Mouse (Mus musculus): ENCODE data around the gene Ppp4r4. TPM values are rescaled to one million over a fixed set of nuclear protein-coding genes. Genes with fewer than 3 reads are reported as not detected.
"Not testable (repeated sequence)": the region's sequence is repeated elsewhere in the genome, so short reads cannot be mapped to it uniquely, and the experiment has no call there.

Ppp4r4 gene
- 1.8 and 2.0 TPM in 2 replicates for polyA plus RNA-seq (2015; fragmentation: Nextera tagmentation; extraction: Ambion mirVana)

DNA sequence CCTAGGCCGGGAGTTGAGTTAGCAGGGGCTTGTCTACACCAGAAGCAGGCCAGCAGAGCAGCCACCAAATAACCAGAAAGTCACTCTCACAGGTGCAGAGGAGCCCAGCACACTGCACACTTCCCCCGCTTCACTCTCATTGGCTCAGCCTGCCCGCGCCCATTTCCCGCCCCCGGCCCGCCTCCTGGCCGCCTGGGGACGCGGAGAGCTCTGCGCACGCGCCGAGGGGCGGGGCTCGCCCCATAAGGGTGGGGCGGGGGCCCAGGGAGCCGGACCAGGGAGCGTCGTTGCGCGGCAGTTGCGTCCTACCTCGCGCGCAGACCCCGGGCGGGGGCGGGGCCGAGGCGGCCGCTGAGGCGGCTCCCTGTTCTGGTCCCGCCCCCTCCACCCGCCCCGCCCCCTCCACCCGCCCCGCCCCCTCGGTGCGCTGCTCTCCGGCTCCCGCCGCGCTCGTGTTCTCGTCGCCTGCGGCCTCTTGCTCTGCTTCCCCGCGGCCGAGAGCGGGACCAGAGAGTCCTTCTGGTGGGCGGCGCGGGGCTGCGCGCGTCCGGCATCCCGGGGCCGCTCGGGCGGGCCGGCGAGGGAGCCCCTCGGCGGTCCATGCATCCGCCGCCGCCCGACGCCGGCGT lies at the start of gene Ppp4r4:
Gene Ppp4r4, plus strand, starts transcription at position 264 of the 629 bp plus-strand sequence.
- Histone ChIP-seq H3K4me1 (replicated peaks) (peaks cover 7% of the 10 kb centered on the region), H3K9me3 (no peaks in the 10 kb centered on the region), H3K36me3 (no peaks in the 10 kb centered on the region), H3K27me3 (0 out of 2 replicates have a peak, but pooled peaks cover 4% of the 10 kb centered on the region), H3K4me2 (peak within 1 kb of the TSS; percentile 78), H3K27ac (replicated peaks) (peak within 1 kb of the TSS; percentile 68), H3K9ac (peak within 1 kb of the TSS; percentile 81), H3K4me3 (peak within 1 kb of the TSS; percentile 68)
- peak; percentile 97 for ATAC-seq (ENCODE audit: low read depth)
- WGBS, result 1% methylated on average over 74 of the region's 74 CpGs

DNA sequence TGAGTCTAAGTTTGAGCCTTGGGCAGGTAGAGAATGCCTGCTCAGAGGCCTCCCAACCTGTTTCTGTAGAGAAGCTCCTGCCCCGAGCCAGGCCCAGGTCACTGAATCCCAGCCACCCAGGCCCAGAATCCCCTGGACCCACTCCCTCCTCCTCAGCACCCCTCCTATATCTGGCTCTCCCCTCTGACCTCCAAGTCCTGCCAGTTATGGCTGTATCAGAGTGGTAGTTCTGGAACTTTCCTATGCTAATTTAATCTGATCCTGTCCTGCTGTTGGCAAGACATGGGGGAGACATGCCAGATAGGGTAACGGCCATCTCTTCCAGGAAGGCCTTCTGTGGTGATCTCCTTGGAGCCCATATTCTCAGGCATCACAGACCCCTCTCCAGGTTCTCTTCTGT lies 49.3 kb upstream of the Ppp4r4 start:
- no peaks in the 10 kb centered on the region for H3K4me1 ChIP-seq (replicated peaks)
- H3K27ac ChIP-seq (replicated peaks), result no peak overlapping the region
- H3K4me2 ChIP-seq, result no peak overlapping the region
- no peaks in the 10 kb centered on the region for H3K36me3 ChIP-seq
- no peak overlapping the region for H3K4me3 ChIP-seq
- H3K9ac ChIP-seq, result no peak overlapping the region
- no peak for ATAC-seq (ENCODE audit: low read depth)
- no peaks in the 10 kb centered on the region for H3K27me3 ChIP-seq
- WGBS, result 85% methylated on average over 2 of the region's 2 CpGs
- H3K9me3 ChIP-seq, result no peaks in the 10 kb centered on the region

DNA sequence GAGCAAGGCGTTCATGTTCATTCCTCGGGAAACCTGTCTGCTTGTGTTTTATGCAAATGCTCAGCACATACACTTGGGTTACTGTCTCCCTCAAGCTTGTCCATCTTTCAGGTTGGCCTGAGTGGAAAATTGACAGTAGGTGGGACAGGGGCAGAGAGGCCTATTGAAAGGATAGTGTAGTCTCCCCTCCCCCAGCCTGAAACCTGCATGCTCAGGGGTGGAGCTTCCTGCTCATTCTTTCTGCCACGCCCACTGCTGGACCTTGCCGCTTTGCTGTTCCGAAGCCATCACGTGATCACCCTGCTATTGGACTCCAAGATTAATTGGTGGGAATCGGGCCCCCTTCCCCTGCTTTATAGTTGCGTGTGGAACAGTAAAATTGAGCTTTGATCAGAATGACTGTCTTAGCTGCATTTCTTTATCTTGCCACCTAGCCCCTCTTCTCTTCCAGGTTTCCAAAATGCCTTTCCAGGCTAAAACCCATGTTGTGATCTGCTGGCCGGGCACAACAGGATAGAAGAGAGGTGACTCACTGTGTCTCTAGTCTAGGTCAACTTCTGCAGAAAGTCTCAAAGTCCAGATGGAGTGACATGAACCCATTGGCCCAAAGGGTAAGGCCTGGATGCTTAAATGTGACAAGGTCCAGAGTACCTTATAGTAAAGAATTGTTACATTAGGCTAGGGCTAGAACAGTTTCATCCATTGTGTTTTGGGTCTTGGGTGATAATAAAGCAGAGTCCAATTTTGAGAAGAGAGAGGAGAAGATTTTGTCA lies 47.7 kb upstream of the Ppp4r4 start:
- H3K27ac ChIP-seq (replicated peaks); H3K27me3 ChIP-seq; H3K9ac ChIP-seq; H3K4me3 ChIP-seq; H3K4me1 ChIP-seq (replicated peaks); ATAC-seq (ENCODE audit: low read depth); H3K36me3 ChIP-seq; H3K9me3 ChIP-seq; H3K4me2 ChIP-seq: not testable (repeated sequence)
- WGBS, result 63% methylated on average over 9 of the region's 9 CpGs

DNA sequence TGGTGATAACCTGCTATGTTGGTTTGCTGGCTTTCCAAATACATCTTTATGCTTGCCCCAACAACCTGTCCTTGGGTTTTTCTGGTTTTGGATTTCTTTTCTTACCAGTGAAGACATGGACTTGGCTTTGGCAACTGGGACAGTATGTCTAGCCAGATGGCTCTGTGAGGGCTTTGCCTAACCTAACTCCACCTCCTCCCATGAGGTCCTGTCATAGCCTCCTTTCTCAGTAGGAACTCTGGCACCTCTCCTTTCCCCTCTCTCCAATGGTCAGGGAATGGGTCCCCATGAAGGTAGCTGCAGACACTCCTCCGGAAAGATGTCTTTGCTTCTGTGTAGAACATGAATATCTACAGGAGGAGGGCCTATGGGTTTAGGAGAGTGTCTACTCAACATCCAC lies 45.4 kb upstream of the Ppp4r4 start:
- H3K9ac ChIP-seq, result no peak overlapping the region
- H3K27me3 ChIP-seq, result no peaks in the 10 kb centered on the region
- H3K27ac ChIP-seq (replicated peaks), result no peak overlapping the region
- no peak for ATAC-seq (ENCODE audit: low read depth)
- H3K4me3 ChIP-seq, result no peak overlapping the region
- no peaks in the 10 kb centered on the region for H3K36me3 ChIP-seq
- no peaks in the 10 kb centered on the region for H3K9me3 ChIP-seq
- no peak overlapping the region for H3K4me2 ChIP-seq
- no peaks in the 10 kb centered on the region for H3K4me1 ChIP-seq (replicated peaks)
- WGBS, result 88% methylated on average over 1 of the region's 1 CpGs

DNA sequence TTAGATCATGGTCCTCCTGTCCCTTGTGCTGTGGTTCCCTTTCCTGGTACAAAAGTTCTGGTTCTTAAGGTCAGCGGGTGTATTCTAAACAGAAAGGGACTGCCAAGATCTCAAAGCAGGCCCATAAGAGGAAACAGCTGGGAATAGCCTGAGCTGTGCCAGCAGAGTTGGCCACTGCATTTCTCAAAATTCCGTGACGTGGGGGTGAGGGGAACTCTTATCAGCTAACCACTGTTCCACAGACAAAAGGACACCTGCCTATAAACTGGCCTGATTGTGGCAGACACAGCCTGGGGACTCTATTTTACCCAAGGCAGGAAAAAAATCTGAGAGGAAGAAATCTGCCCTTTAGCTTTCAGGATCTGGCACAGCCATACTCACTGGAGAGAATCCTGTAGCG lies 44.8 kb upstream of the Ppp4r4 start:
- Histone ChIP-seq H3K27me3 (no peaks in the 10 kb centered on the region), H3K4me3 (no peak overlapping the region), H3K4me2 (no peak overlapping the region), H3K9me3 (no peaks in the 10 kb centered on the region), H3K27ac (replicated peaks) (no peak overlapping the region), H3K9ac (no peak overlapping the region), H3K4me1 (replicated peaks) (no peaks in the 10 kb centered on the region), H3K36me3 (no peaks in the 10 kb centered on the region)
- ATAC-seq (ENCODE audit: low read depth), result no peak
- 81% methylated on average over 4 of the region's 4 CpGs for WGBS

DNA sequence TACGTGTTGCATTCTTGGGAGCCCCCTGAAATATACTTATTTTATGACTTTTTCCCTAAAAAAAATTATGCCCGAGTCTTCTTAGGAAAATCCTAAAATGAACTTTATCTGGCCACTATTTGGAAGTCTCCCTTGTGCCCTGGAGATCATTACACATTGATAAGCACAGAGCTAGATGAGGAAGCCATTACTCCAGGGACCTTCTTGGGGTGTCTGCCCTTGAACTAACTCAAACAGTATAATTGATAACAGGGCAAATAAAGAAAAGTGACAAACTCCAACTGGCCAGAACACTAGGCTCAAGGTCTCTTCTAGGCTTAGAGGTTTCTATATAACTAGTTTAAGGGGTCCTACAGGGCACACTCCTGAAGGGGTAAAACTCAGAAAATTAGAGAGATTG lies 44.3 kb upstream of the Ppp4r4 start:
- Histone ChIP-seq H3K36me3 (no peaks in the 10 kb centered on the region), H3K27ac (replicated peaks) (no peak overlapping the region), H3K9me3 (no peaks in the 10 kb centered on the region), H3K27me3 (no peaks in the 10 kb centered on the region), H3K4me3 (no peak overlapping the region), H3K9ac (no peak overlapping the region), H3K4me1 (replicated peaks) (no peaks in the 10 kb centered on the region), H3K4me2 (no peak overlapping the region)
- ATAC-seq (ENCODE audit: low read depth), result no peak
- WGBS, result 75% methylated on average over 2 of the region's 2 CpGs

DNA sequence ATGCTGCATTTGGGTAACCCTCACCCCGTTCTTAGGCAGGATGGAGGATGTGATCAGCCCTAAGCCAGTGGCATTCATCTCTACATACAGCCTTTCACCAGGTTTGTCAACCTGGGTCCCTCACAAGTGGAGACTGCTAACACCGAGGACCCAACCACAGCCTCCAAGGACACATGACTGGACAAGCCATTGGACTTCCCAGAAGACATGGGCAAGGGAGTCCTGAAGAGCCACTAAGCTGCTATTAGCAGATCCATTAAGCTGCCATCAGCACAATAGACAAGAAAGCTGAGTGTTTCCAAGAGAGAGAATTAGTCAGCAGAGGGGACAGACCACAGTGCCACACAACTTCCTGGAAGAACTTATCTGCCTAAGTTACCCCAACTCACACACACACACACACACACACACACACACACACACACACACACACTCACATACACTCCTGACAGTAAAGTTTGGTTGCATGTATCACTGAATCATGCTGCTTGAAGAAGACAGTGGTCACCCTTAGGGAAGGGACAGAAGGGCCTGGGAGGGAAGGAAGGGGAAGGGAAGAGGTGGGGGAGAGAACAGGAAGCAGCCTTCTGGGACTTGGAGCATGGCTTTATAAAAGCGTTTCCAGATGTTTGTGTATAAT lies 40.9 kb upstream of the Ppp4r4 start:
- H3K36me3 ChIP-seq, result no peaks in the 10 kb centered on the region
- no peak overlapping the region for H3K9ac ChIP-seq
- no peaks in the 10 kb centered on the region for H3K4me1 ChIP-seq (replicated peaks)
- H3K27me3 ChIP-seq, result no peaks in the 10 kb centered on the region
- no peak overlapping the region for H3K27ac ChIP-seq (replicated peaks)
- H3K4me3 ChIP-seq, result no peak overlapping the region
- no peak overlapping the region for H3K4me2 ChIP-seq
- ATAC-seq (ENCODE audit: low read depth), result no peak
- WGBS, result 69% methylated on average over 3 of the region's 3 CpGs
- H3K9me3 ChIP-seq, result no peaks in the 10 kb centered on the region

DNA sequence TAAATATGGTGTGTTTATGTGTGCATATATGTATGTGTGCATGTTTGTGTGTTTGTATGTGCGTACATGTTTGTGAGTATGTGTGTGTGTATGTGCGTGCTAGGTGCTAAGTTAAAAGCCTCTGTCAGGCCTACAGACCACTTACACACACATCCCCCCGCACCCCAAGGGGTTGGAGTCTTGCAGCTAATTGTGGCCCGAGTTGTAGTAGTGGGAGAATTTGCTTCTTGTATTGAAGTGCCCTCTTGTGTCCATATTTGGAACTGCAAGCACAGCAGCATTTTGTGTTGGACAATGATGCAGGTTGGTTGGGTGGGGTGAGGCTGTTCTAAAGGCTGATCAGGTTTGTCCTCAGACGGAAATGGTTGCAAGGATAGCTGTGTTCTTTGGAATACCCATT lies 39.3 kb upstream of the Ppp4r4 start:
- H3K4me3 ChIP-seq, result no peak overlapping the region
- H3K9ac ChIP-seq, result no peak overlapping the region
- H3K36me3 ChIP-seq, result no peaks in the 10 kb centered on the region
- H3K9me3 ChIP-seq, result no peaks in the 10 kb centered on the region
- WGBS, result 34% methylated on average over 5 of the region's 5 CpGs
- H3K27me3 ChIP-seq, result no peaks in the 10 kb centered on the region
- no peak for ATAC-seq (ENCODE audit: low read depth)
- H3K4me2 ChIP-seq, result no peak overlapping the region
- H3K27ac ChIP-seq (replicated peaks), result no peak overlapping the region
- no peaks in the 10 kb centered on the region for H3K4me1 ChIP-seq (replicated peaks)

DNA sequence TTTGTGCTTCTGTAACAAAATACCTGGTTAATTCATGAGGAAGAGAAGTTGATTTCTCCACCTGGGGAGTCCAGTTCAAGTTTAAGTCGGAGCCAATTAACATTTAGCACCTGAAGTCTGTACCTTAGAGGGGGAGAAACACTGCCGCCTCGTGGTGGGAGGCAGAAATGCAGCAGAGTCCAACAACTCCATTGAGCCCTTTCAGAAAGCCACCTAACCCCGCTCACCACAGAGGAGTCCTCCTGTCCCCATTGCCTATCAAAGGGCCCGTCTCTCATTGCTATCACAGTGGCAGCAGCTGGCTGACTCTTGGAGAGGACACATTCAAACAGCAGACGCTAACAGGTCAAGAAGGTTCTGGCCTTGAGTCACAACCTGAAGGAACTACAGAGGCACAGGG lies 37.6 kb upstream of the Ppp4r4 start:
- no peaks in the 10 kb centered on the region for H3K4me1 ChIP-seq (replicated peaks)
- no peak overlapping the region for H3K4me2 ChIP-seq
- H3K27me3 ChIP-seq, result no peaks in the 10 kb centered on the region
- H3K4me3 ChIP-seq, result no peak overlapping the region
- no peak overlapping the region for H3K27ac ChIP-seq (replicated peaks)
- no peak for ATAC-seq (ENCODE audit: low read depth)
- no peaks in the 10 kb centered on the region for H3K9me3 ChIP-seq
- H3K36me3 ChIP-seq, result no peaks in the 10 kb centered on the region
- H3K9ac ChIP-seq, result no peak overlapping the region
- 30% methylated on average over 6 of the region's 6 CpGs for WGBS

DNA sequence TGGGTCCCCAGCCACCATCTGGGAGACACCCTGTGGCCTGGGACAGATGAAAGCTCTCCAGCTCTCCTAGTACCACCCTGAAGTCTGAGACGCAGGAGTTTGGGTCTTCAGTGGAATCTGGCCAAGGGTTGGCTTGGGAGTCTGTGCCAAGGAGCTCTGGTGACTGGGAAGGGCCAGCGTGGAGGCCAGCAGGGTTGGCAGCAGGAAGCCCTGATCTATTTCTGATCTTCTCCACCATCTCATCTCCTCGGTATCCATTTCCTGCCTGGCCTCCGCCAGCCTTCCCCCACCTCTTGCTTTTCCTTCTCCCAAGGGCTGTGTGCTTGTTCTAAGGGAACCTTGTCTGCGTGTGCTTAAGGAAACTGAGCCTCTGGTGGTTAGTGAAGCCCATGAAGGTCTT lies 33.3 kb upstream of the Ppp4r4 start:
- Histone ChIP-seq H3K9me3 (no peaks in the 10 kb centered on the region), H3K4me2 (no peak overlapping the region), H3K27me3 (no peaks in the 10 kb centered on the region), H3K27ac (replicated peaks) (no peak overlapping the region), H3K4me3 (no peak overlapping the region), H3K36me3 (no peaks in the 10 kb centered on the region), H3K9ac (no peak overlapping the region), H3K4me1 (replicated peaks) (no peaks in the 10 kb centered on the region)
- 81% methylated on average over 5 of the region's 5 CpGs for WGBS
- no peak for ATAC-seq (ENCODE audit: low read depth)

DNA sequence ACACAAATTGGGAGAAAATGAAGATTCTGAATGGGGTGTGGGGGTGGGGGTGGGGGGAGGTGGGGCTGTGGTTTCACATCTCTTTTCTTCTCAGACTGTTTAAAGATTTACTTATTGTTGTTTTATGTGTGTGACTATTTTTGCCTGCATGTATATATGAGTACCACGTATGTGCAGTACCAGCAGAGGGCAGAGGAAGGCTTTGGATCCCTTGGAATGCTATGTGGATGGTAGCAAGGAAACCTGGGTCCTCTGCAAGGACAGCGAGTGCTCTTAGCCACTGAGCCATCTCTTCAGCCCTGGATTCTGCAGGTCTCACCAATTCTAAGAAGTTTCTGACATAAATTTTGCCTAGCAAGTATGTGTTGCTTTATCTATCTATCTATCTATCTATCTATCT lies 32.8 kb upstream of the Ppp4r4 start:
- no peak overlapping the region for H3K9ac ChIP-seq
- H3K27me3 ChIP-seq, result no peaks in the 10 kb centered on the region
- no peaks in the 10 kb centered on the region for H3K4me1 ChIP-seq (replicated peaks)
- H3K4me3 ChIP-seq, result no peak overlapping the region
- 83% methylated on average over 2 of the region's 2 CpGs for WGBS
- no peak for ATAC-seq (ENCODE audit: low read depth)
- H3K4me2 ChIP-seq, result no peak overlapping the region
- no peaks in the 10 kb centered on the region for H3K36me3 ChIP-seq
- H3K9me3 ChIP-seq, result no peaks in the 10 kb centered on the region
- no peak overlapping the region for H3K27ac ChIP-seq (replicated peaks)

DNA sequence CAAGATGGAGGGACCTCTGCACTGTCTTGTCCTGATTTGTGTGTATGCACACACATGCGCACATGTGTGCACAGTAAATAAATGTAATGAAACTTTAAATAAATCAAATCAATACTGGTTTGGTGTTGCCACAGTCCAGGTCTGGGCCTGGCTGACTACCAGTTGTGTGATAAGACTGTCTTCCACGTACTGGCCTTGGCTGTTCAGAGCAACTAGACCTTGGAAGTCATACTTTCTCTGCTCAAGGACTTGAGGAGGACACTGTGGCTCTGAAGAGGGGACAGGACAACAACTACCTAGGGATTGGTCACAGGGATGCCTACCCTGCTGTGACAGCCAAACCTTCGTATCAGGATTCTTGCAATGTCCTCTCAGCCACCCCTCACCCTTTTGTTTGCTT lies 28.8 kb upstream of the Ppp4r4 start:
- Histone ChIP-seq H3K9me3 (no peaks in the 10 kb centered on the region), H3K4me3 (no peak overlapping the region), H3K9ac (no peak overlapping the region), H3K27me3 (no peaks in the 10 kb centered on the region), H3K27ac (replicated peaks) (no peak overlapping the region), H3K4me1 (replicated peaks) (no peaks in the 10 kb centered on the region), H3K36me3 (no peaks in the 10 kb centered on the region), H3K4me2 (no peak overlapping the region)
- WGBS, result 83% methylated on average over 3 of the region's 3 CpGs
- no peak for ATAC-seq (ENCODE audit: low read depth)

Measured in neural tube, embryonic 13.5 days (tissue).